Mouse (Mus musculus): Measurements from ENCODE around the gene Armc2. TPM values are rescaled to one million over a fixed set of nuclear protein-coding genes. Genes with fewer than 3 reads are reported as not detected.

Gene Armc2
- 1.8 and 2.0 TPM in 2 replicates for polyA plus RNA-seq (2016; fragmentation: Nextera tagmentation; extraction: Ambion mirVana)

DNA sequence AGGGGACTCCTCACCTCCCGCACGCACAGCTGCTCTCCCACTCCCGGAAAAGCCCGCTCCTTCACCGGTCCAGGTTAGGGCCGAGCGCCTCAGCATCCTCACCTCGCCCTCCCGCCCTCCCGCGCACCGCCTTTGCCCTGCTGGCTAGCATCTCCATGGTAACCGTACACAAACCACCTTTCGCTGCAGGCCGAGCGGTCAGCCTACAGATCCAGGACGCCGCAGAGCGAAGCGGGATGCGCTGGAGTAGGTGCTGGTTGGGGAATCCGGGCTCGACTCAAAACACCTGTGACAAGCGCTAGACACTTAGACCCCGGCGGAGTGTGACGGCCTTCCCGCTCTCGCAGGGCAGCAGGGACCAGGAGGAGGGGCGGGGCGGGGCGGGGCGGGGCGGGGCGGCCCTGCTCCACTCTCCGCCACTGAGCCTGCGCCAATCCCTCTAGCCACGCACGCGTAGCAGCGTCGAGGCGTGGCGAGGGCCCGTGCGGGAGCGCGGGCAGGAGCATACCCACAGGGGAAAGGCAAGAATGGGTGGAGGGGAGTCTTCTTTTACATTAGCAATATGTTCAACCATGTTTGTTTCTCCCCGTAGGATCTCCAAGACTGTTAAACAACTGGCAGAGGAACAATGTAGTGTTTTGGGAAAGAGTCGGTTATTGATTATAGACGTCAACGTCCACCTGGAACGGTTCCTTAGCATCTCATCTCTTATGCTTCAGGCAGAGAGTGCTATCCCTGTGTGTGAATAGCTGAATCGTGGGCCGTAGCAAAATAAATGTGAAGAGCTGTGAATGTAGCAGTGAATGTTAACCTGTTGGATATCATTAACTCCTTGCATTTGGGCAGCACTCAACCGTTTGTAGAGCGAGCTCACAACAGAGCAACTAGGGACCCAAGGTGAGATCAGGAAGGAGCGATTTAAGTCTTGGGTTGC lies at the start of gene Armc2:
TSS of gene Armc2 (minus strand) at position 427 of the 934 bp plus-strand sequence.
- Histone ChIP-seq H3K4me1 (peaks cover 12% of the 10 kb centered on the region), H3K36me3 (replicated peaks) (no peaks in the 10 kb centered on the region), H3K27ac (replicated peaks) (peak within 1 kb of the TSS; percentile 73), H3K9me3 (no peaks in the 10 kb centered on the region), H3K27me3 (replicated peaks; ENCODE audit: low read depth, poor library complexity, severe bottlenecking) (peaks cover 48% of the 10 kb centered on the region), H3K4me3 (peak within 1 kb of the TSS; percentile 74)
- DNase-seq (ENCODE audit: low spot score): peak; percentile 86
- WGBS: 3% methylated on average over 58 of the region's 58 CpGs

DNA sequence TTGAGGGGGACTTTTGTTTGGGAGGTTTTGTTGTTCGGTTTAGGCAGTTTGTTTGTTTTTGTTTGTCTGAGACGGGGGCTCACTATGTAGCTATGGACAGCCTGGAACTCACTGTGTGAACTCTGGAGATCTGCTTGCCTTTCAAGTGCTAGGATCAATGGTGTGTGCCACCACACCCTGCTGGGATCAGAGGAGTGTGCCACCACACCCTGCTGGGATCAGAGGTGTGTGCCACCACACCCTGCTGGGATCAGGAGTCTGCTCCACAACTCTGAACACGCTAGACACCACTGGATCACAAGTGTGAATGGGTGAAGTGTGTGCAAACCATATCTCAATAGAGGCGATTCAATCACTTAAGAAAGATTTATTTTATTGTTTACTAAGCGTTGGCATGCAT lies 46.2 kb upstream of the Armc2 start:
- no peak for DNase-seq (ENCODE audit: low spot score)
- Histone ChIP-seq H3K27ac (replicated peaks) (no peak overlapping the region), H3K4me3 (no peak overlapping the region), H3K27me3 (replicated peaks; ENCODE audit: low read depth, poor library complexity, severe bottlenecking) (no peaks in the 10 kb centered on the region), H3K9me3 (no peaks in the 10 kb centered on the region), H3K4me1 (no peaks in the 10 kb centered on the region), H3K36me3 (replicated peaks) (no peaks in the 10 kb centered on the region)
- 66% methylated on average over 5 of the region's 5 CpGs for WGBS

DNA sequence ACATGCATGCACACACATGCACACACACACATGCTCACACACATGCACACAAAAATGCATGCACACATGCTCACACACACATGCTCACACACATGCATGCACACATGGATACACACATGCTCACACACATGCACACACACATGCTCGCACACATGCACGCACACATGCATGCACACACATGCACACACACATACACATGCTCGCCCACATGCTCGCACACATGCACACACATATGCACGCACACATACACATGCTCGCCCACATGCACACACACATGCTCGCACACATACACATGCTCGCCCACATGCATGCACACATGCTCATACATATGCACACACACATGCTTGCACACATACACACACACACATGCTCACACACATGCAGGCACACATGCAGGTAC lies 41.3 kb upstream of the Armc2 start:
- no peaks in the 10 kb centered on the region for H3K9me3 ChIP-seq
- H3K27me3 ChIP-seq (replicated peaks; ENCODE audit: low read depth, poor library complexity, severe bottlenecking): no peaks in the 10 kb centered on the region
- DNase-seq (ENCODE audit: low spot score): no peak
- H3K27ac ChIP-seq (replicated peaks): no peak overlapping the region
- H3K4me3 ChIP-seq: no peak overlapping the region
- peaks cover 20% of the 10 kb centered on the region for H3K4me1 ChIP-seq
- H3K36me3 ChIP-seq (replicated peaks): no peaks in the 10 kb centered on the region
- 95% methylated on average over 8 of the region's 8 CpGs for WGBS

DNA sequence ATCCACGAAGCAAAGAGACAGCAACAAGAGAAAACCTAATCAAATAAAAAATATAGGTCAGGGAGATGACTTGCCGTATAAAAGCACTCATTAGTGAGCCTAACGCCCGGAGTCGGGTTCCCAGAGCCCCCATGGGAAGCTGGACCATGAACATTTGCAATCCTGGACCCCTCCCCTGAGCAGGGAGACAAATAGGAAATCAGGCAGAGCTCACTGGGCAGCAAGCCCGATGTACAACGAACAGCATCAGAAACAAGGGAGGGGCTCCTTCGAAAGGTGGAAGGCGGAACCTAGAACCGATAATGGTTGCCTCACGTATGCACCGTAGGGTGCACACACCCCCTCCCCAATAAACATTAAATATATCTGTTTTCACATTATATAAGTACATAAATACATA lies 39.5 kb upstream of the Armc2 start:
- no peak overlapping the region for H3K27ac ChIP-seq (replicated peaks)
- H3K4me3 ChIP-seq: no peak overlapping the region
- peaks cover 20% of the 10 kb centered on the region for H3K4me1 ChIP-seq
- no peaks in the 10 kb centered on the region for H3K36me3 ChIP-seq (replicated peaks)
- H3K9me3 ChIP-seq: no peaks in the 10 kb centered on the region
- no peak for DNase-seq (ENCODE audit: low spot score)
- WGBS: 80% methylated on average over 12 of the region's 12 CpGs
- no peaks in the 10 kb centered on the region for H3K27me3 ChIP-seq (replicated peaks; ENCODE audit: low read depth, poor library complexity, severe bottlenecking)

DNA sequence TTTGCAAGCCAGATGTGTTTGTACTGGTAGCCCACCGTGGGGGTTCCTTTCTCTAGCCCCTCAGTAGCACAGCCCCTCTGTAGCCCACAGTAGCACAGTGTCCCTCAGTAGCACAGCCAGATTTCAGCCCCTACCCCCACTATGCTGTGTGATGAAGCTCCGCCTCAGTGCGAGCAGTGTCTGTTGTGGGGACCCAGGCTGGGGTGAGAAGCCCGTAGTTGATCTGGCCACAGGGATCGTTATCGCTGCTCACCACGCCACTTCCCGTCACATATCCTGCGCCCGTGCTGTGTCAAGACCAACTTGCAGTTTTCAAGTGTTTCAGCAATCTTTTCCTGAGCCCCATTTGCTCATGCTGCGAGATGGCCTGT lies 39.0 kb upstream of the Armc2 start:
- Histone ChIP-seq H3K4me1 (peaks cover 20% of the 10 kb centered on the region), H3K27ac (replicated peaks) (no peak overlapping the region), H3K27me3 (replicated peaks; ENCODE audit: low read depth, poor library complexity, severe bottlenecking) (no peaks in the 10 kb centered on the region), H3K4me3 (no peak overlapping the region), H3K9me3 (no peaks in the 10 kb centered on the region), H3K36me3 (replicated peaks) (no peaks in the 10 kb centered on the region)
- WGBS: 68% methylated on average over 11 of the region's 11 CpGs
- no peak for DNase-seq (ENCODE audit: low spot score)

DNA sequence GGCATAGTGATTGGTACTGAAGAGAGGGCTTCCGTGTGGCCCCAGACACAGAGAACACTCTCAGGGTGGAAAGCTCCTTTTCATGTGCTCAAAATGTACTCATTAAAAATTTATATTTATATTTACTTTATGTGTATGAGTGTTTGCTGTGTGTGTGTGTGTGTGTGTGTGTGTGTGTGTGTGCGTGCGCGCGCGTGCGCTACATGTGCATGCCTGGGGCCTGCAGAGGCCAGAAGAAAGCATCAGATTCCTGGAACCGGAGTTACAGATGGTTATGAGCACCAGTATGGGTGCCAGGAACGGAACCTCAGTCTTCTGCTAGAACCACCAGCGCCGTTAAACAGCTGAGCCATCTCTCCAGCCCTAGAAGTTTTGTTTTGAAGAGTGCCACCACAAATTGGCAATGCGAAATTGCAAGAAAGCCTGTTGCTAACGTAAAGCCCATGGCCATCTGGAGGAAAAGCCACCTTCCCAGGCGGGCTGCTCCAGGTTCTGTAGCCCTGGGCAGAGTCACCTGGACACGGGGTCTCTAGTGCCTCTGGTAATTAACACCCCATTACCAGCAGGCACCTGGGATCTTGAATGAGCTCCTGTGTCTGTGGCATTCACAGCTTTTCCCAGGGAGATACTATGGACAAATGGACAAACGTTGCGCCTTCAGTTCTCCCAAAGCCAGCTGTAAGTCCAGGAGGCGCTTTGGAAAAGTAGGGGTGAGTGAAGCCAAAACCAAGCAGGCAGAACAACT lies 38.4 kb upstream of the Armc2 start:
- 81% methylated on average over 18 of the region's 18 CpGs for WGBS
- no peak for DNase-seq (ENCODE audit: low spot score)
- Histone ChIP-seq H3K36me3 (replicated peaks) (no peaks in the 10 kb centered on the region), H3K27me3 (replicated peaks; ENCODE audit: low read depth, poor library complexity, severe bottlenecking) (no peaks in the 10 kb centered on the region), H3K27ac (replicated peaks) (no peak overlapping the region), H3K4me1 (peaks cover 20% of the 10 kb centered on the region), H3K9me3 (no peaks in the 10 kb centered on the region), H3K4me3 (no peak overlapping the region)

DNA sequence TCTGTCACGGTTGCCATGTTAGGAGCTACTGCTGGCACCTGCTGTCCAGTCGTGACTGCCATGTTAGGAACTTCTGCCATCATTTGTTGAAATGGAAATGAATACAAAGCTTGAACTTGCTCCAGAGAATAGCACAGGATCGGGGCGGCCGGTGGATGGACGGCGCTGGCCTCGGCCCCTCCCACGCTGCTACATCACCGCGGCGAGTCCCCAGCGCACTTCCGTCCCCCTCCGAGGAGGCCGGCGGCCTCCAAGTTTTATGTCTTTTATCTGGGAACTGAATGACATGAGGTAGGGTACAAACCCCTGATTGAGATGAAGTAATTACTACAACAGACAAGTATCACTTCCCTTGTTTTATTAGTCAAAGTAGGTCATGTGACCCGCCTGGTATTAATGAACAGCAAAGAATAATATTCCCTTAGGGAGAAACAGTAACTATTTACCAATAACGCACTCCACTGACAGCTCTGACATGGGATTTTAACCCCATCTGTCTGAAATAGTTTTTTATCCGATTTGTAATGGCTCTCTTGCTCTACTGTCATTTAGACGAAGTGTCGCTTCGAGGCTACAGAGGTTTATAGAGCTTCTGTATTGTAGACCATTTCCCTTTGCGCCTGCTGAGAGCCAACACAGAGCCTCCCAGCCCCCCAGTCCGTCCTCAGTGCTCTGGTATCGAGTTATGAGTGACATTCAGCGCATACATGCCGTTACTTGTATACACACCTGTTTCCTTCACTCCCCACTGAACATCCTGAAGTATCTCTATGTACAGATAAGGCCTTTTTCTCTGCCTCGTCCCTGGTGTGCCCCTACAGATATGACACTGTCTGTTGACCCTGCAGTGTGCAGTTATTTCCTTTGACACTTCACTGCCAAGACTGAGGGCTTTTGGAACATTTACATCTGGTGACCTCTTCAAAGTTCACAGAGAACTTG lies 37.3 kb upstream of the Armc2 start:
- Histone ChIP-seq H3K9me3 (no peaks in the 10 kb centered on the region), H3K27me3 (replicated peaks; ENCODE audit: low read depth, poor library complexity, severe bottlenecking) (no peaks in the 10 kb centered on the region), H3K27ac (replicated peaks) (no peak overlapping the region), H3K4me3 (peak overlapping the region; percentile 26; the same call in 1 of the 2 replicates), H3K36me3 (replicated peaks) (no peaks in the 10 kb centered on the region), H3K4me1 (peaks cover 20% of the 10 kb centered on the region)
- DNase-seq (ENCODE audit: low spot score): no peak
- WGBS: 68% methylated on average over 29 of the region's 29 CpGs

DNA sequence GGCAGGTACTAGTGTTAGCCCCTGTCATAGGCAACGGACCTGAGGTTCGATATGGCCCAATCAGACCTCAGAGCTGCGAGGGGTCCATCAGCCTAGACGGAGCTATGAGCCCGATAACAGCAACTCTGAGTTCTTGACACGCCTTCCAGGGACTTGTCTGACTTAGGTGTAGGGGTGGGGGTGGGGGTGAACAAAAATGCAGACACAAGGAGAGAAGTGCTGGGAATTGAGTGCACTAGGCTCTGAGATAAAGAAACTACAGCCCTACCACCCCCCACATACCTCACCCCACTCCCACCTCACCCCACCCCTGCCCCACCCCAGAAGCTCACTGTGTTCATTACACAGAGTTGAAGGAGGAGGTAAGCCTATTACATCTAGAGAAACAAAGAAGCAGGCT lies 32.8 kb upstream of the Armc2 start:
- H3K4me1 ChIP-seq: peaks cover 7% of the 10 kb centered on the region
- no peaks in the 10 kb centered on the region for H3K9me3 ChIP-seq
- H3K4me3 ChIP-seq: no peak overlapping the region
- H3K27ac ChIP-seq (replicated peaks): no peak overlapping the region
- H3K27me3 ChIP-seq (replicated peaks; ENCODE audit: low read depth, poor library complexity, severe bottlenecking): no peaks in the 10 kb centered on the region
- no peaks in the 10 kb centered on the region for H3K36me3 ChIP-seq (replicated peaks)
- WGBS: 82% methylated on average over 6 of the region's 6 CpGs
- DNase-seq (ENCODE audit: low spot score): no peak

DNA sequence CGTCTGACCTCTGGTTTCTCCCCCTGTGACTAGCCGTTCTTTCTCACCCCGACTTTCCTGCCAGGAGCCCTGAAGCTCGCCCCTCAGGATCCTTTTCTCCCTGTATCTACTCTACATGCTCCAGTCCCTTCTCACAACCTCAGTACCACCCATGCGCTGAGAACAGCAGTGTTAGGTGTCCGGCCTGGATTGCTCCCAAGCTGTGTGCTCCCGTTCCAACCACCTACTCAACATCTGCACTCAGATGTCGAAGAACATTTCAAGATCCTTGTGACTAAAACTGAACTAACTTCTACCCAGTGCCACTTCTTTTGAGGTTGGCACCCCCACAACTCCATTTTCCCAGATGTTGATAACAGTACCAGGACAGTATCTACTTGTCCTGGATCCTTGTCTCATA lies 30.4 kb upstream of the Armc2 start:
- H3K27ac ChIP-seq (replicated peaks): no peak overlapping the region
- no peaks in the 10 kb centered on the region for H3K27me3 ChIP-seq (replicated peaks; ENCODE audit: low read depth, poor library complexity, severe bottlenecking)
- H3K9me3 ChIP-seq: no peaks in the 10 kb centered on the region
- no peak for DNase-seq (ENCODE audit: low spot score)
- WGBS: 89% methylated on average over 8 of the region's 8 CpGs
- H3K4me1 ChIP-seq: no peaks in the 10 kb centered on the region; the same call in none of the 2 replicates
- no peak overlapping the region for H3K4me3 ChIP-seq
- H3K36me3 ChIP-seq (replicated peaks): no peaks in the 10 kb centered on the region

DNA sequence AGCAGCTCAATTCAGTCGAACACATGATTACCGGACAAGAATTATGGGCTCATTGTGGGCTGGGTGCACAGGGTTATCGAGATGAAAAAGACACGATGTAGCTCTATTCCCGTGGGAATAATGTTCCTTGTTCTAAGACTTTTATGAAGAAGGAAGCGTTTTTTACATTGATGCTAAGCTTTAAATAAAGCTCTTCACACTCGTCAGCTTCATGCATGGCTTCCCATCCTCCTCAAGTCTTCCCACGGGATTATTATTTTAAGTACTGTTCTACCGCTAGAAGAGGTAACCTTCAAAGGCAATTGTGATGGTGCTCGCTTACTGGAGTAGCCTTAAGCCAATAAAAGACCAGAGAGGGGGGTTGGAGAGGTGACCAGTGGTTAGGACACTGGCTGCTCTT lies 26.3 kb upstream of the Armc2 start:
- no peaks in the 10 kb centered on the region for H3K36me3 ChIP-seq (replicated peaks)
- DNase-seq (ENCODE audit: low spot score): no peak
- H3K4me3 ChIP-seq: no peak overlapping the region
- peaks cover 29% of the 10 kb centered on the region for H3K4me1 ChIP-seq
- WGBS: 90% methylated on average over 10 of the region's 10 CpGs
- H3K27ac ChIP-seq (replicated peaks): no peak overlapping the region
- H3K9me3 ChIP-seq: no peaks in the 10 kb centered on the region
- H3K27me3 ChIP-seq (replicated peaks; ENCODE audit: low read depth, poor library complexity, severe bottlenecking): no peaks in the 10 kb centered on the region

DNA sequence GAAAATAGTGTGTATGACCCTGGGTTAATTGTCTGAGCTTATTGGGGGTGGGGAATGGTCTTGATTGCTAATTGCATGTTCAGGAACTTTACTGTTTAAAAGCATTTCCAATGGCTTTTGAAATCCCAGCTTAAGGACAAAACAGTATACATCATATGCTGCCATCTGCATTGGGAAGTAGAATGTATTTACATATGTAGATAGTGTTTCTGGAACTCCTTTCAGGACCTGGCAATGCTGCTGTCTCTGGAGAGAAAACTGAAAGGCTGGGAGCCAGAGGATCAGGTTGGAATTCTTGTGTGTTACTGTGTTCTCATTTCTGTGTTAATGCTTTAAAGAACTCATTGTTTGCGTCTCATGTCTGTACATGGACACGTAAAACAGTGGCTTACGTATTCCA lies 25.1 kb upstream of the Armc2 start:
- H3K27ac ChIP-seq (replicated peaks): no peak overlapping the region; the same call in 1 of the 2 replicates
- no peaks in the 10 kb centered on the region for H3K27me3 ChIP-seq (replicated peaks; ENCODE audit: low read depth, poor library complexity, severe bottlenecking)
- no peaks in the 10 kb centered on the region for H3K9me3 ChIP-seq
- 88% methylated on average over 3 of the region's 3 CpGs for WGBS
- peaks cover 35% of the 10 kb centered on the region for H3K4me1 ChIP-seq
- no peak overlapping the region for H3K4me3 ChIP-seq
- no peaks in the 10 kb centered on the region for H3K36me3 ChIP-seq (replicated peaks)
- DNase-seq (ENCODE audit: low spot score): no peak

DNA sequence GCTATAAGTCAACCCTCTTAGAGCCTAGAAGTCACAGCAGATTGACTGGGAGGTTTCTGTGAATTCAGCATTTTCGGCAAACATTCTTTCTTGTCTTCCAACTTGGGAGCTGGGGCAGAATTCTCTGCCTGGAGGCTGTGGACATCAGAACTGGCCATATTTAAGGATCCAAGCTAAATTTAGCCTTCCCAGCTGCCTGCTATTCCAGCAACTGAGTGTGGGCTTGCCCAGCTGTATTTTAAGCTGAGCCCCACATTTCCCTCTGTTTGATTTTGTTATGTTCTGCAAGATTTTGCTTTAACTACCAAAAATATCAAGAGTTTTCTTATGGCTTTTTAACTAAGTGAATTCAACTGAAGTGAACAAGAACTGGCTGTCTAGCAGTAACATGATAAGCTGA lies 24.6 kb upstream of the Armc2 start:
- no peaks in the 10 kb centered on the region for H3K9me3 ChIP-seq
- H3K27ac ChIP-seq (replicated peaks): peak overlapping the region; percentile 72
- H3K4me3 ChIP-seq: no peak overlapping the region
- no peak for DNase-seq (ENCODE audit: low spot score)
- H3K36me3 ChIP-seq (replicated peaks): no peaks in the 10 kb centered on the region
- WGBS: 43% methylated on average over 1 of the region's 1 CpGs
- H3K27me3 ChIP-seq (replicated peaks; ENCODE audit: low read depth, poor library complexity, severe bottlenecking): no peaks in the 10 kb centered on the region
- peaks cover 35% of the 10 kb centered on the region for H3K4me1 ChIP-seq

Data from embryonic facial prominence, embryonic 10.5 days (tissue).